Mouse (Mus musculus) C2C12 (cell line): ENCODE measurements around the gene Cant1. TPM values are rescaled to one million over a fixed set of nuclear protein-coding genes. Genes with fewer than 3 reads are reported as not detected.

ENCODE experiments used
- H3K27me3 ChIP-seq: one replicate; pipeline ENCODE4 v1.6.1; 2011; ENCODE audit not compliant: control insufficient read depth, insufficient read depth, insufficient read length
- H3K36me3 ChIP-seq: one replicate; pipeline ENCODE4 v1.6.1; 2011; ENCODE audit not compliant: control insufficient read depth, insufficient read depth
- H3K4me3 ChIP-seq: one replicate; pipeline ENCODE4 v1.5.1; 2011; ENCODE audit warnings: mild to moderate bottlenecking, control low read depth; ENCODE audit not compliant: poor library complexity, insufficient read depth, severe bottlenecking
- H3K79me2 ChIP-seq: one replicate; pipeline ENCODE4 v1.6.1; 2011; ENCODE audit not compliant: control insufficient read depth, insufficient read depth
- H3K79me3 ChIP-seq: one replicate; pipeline ENCODE4 v1.6.1; 2011; ENCODE audit warnings: low read depth, control low read depth
- H3ac ChIP-seq: one replicate; pipeline ENCODE3; 2011; ENCODE audit warnings: low read depth; ENCODE audit not compliant: control insufficient read depth, insufficient read length
- CEBPB ChIP-seq: IDR thresholded peaks from one replicate; pipeline ENCODE4 v1.6.1; 2011; ENCODE audit warnings: low read depth, mild to moderate bottlenecking, control low read depth, moderate library complexity
- CTCF ChIP-seq: IDR thresholded peaks from one replicate; pipeline ENCODE4 v1.5.1; 2011; ENCODE audit not compliant: control insufficient read depth, insufficient read depth, insufficient read length
- FOSL1 ChIP-seq: IDR thresholded peaks from one replicate; pipeline ENCODE4 v1.8.0; 2011; ENCODE audit warnings: mild to moderate bottlenecking, low read length; ENCODE audit not compliant: poor library complexity, insufficient read depth, severe bottlenecking
- MAX ChIP-seq: IDR thresholded peaks from one replicate; pipeline ENCODE4 v1.6.1; 2011; ENCODE audit warnings: mild to moderate bottlenecking, control low read depth
- MYOD1 ChIP-seq: IDR thresholded peaks from one replicate; pipeline ENCODE4 v1.6.1; 2011; ENCODE audit warnings: low read depth; ENCODE audit not compliant: control insufficient read depth, insufficient read length
- MYOG ChIP-seq: IDR thresholded peaks from one replicate; pipeline ENCODE4 v1.6.1; 2011; ENCODE audit not compliant: control insufficient read depth, insufficient read length; ENCODE audit errors: extremely low read depth
- USF1 ChIP-seq: IDR thresholded peaks from one replicate; pipeline ENCODE4 v1.6.1; 2011; ENCODE audit warnings: low read depth, mild to moderate bottlenecking, control low read depth, moderate library complexity
- polyA plus RNA-seq: library from polyadenylated mRNA; unstranded; fragments of >200 nt; fragmentation: generic; extraction: Trizol; gene quantifications from one replicate; pipeline ENCODE4 v1.2.1, GENCODE M21; 2012; ENCODE audit warnings: missing spikeins

Gene Cant1
- polyA plus RNA-seq, 1 experiment: 29.7 TPM

GRCm38 (mm10) chr11:118427986-118428385, 9.1 kb upstream of the Cant1 start, which contains the start of gene C1qtnf1:
Gene C1qtnf1, plus strand, starts transcription at chr11:118428203.
- H3K4me3 ChIP-seq: no peak within 1 kb of the TSS
- H3K79me3 ChIP-seq: no peaks in the 10 kb centered on the region
- no peaks in the 10 kb centered on the region for H3K36me3 ChIP-seq
- H3K79me2 ChIP-seq: no peaks in the 10 kb centered on the region
- TF ChIP-seq CTCF: no peak
- no peaks in the 10 kb centered on the region for H3K27me3 ChIP-seq
- H3ac ChIP-seq: peak within 1 kb of the TSS; percentile 3

GRCm38 (mm10) chr11:118427266-118427779, 8.4 kb upstream of the Cant1 start:
- TF ChIP-seq MYOD1 (no peak), USF1 (no peak), MYOG (no peak), CTCF (no peak), CEBPB (no peak), FOSL1 (no peak)
- Histone ChIP-seq H3ac (no peak overlapping the region), H3K27me3 (no peaks in the 10 kb centered on the region), H3K4me3 (no peak overlapping the region), H3K79me2 (no peaks in the 10 kb centered on the region), H3K36me3 (no peaks in the 10 kb centered on the region), H3K79me3 (no peaks in the 10 kb centered on the region)

DNA sequence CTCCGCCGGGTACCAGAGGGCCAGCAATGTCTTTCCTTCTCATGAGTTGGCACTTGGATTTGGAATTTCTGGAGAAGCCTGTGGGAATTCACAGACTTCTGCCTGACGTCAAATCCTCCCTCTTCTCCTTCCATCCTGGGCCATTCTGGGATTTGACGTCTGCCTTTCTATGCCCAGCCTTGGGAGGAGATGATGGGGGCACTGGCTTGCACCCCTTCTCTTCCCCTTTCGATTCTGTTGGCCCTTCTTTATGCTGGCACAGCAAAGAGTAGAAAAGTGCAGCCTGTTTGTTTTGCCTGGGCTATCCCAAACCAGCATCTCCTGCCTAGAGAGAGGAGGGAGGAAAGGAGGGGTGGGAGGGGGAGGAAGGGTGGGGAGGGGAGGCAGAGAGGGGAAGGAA, 7.9 kb upstream of the Cant1 start:
- H3ac ChIP-seq: no peak overlapping the region
- no peaks in the 10 kb centered on the region for H3K27me3 ChIP-seq
- H3K79me2 ChIP-seq: no peaks in the 10 kb centered on the region
- no peak overlapping the region for H3K4me3 ChIP-seq
- no peaks in the 10 kb centered on the region for H3K36me3 ChIP-seq
- TF ChIP-seq CEBPB: no peak
- no peak for TF ChIP-seq FOSL1
- no peak for TF ChIP-seq MYOD1
- no peak for TF ChIP-seq MAX
- TF ChIP-seq MYOG: no peak
- no peak for TF ChIP-seq CTCF
- no peak for TF ChIP-seq USF1
- no peaks in the 10 kb centered on the region for H3K79me3 ChIP-seq

DNA sequence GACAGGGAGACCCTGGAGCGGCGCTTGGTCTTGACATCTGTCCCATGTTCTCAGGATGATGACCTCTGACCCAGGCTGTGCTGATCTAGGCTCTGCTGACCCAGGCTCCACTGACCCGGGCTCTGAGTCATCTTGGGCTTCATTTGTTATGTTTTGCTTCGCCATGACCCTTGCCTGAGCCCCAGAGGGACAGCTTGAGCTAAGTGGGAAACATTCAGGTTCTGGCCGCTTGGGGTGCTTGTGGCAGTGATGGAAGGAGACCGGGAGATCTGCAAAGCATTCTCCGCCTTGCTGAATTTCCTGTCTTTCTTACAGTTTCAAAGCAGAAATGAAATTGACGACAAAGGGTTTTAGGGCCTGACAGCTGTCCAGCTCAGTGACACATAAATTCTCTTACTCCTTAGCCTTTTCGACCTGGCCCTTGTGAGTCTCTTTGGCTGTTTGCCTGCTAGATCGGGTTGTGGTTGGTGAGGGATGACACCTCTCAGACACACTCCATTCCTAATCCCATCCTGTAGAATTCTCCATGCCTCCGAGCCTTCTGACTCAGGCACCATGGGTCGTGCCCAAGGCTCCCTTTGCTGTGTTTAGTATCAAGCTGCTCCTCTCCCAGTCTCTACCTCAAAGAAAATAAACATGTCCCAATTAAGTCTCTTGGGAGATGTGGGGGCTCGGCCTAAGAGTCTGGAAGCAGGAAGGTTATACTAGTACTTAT, 5.9 kb upstream of the Cant1 start:
- Histone ChIP-seq H3K4me3 (no peak overlapping the region), H3K79me2 (no peaks in the 10 kb centered on the region), H3K79me3 (no peaks in the 10 kb centered on the region), H3K36me3 (no peaks in the 10 kb centered on the region), H3K27me3 (no peaks in the 10 kb centered on the region), H3ac (no peak overlapping the region)
- TF ChIP-seq USF1 (no peak), MYOD1 (peak; percentile 51)

DNA sequence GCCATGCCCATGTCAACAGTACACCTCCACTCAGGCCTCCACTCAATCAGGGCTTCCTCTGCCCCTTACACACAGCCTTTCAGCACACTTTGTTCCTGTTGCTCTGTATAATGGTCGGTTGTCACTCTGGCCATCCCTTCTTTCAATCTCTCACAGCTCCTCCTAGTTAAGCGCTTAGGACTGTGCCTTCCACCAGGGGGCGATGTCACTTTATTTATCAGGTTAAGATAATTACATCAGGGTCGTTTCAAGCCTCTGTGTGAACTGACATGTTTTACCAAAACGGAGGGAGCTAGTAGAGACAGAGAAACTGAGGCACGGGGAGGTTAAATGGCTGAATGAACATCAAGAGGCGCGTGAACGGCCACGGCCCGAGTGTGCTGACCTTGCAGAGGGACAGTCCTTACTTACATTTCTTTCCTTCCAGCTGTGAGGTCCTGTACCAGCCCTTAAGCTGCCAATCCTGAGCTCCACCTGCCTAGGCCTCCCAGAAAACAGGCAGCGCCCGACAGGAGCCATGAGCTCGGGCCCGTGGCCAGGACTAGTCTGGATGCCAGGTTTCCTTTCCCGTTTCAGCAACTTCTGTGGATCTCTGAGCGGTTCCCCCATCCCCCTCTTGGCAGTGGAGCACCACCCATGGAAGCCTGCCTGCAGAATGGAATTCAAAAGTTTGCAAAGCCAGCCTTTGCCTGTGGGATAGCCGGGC, 4.5 kb upstream of the Cant1 start:
- TF ChIP-seq FOSL1 (no peak), MAX (no peak), CTCF (no peak), MYOD1 (no peak), CEBPB (no peak), USF1 (no peak), MYOG (no peak)
- H3K79me2 ChIP-seq: peaks cover 3% of the 10 kb centered on the region
- H3K79me3 ChIP-seq: peaks cover 3% of the 10 kb centered on the region
- no peaks in the 10 kb centered on the region for H3K27me3 ChIP-seq
- no peak overlapping the region for H3K4me3 ChIP-seq
- H3K36me3 ChIP-seq: no peaks in the 10 kb centered on the region
- H3ac ChIP-seq: peak overlapping the region; percentile 18

DNA sequence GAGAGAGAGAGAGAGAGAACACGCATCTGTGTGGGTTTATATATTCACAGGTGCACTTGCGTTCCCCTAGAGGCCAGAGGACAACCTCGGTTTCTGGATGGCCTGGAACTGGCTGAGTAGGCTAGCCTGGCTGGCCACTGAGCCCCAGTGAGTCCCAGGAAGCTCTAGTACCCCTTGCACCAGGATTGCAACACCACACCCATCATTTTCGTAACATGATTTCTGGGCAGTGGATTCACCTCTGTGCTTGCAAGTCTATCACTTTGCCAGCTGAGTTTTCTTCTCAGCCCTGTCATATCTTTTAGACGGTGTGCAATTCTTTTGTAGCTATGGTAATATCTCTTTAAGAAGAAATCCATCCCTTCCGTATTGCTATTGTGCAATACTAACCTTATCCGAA, 1.4 kb upstream of the Cant1 start:
- no peaks in the 10 kb centered on the region for H3K36me3 ChIP-seq
- no peak for TF ChIP-seq FOSL1
- peaks cover 11% of the 10 kb centered on the region for H3K79me3 ChIP-seq
- no peak overlapping the region for H3K4me3 ChIP-seq
- no peaks in the 10 kb centered on the region for H3K27me3 ChIP-seq
- H3K79me2 ChIP-seq: peaks cover 28% of the 10 kb centered on the region
- H3ac ChIP-seq: no peak overlapping the region
